Mouse (Mus musculus) hindbrain, embryonic 14.5 days (tissue): ENCODE measurements at regions not wholly inside any gene's neighbourhood (a gene's known extent, or its start where the extent isn't known, plus 50 kb on each side); places are given as distances from the start of the nearest gene placed in this dataset.

Source experiments
- ATAC-seq: fragments of 200-750 bp; cut with Nextera tagmentation; 2 replicates; pipeline ENCODE4 v1.8.0; 2017; ENCODE audit warnings: moderate number of reproducible peaks, mild to moderate bottlenecking, moderate TSS enrichment, moderate library complexity; ENCODE audit not compliant: low FRiP score
- DNase-seq: peaks from one replicate; pipeline ENCODE4 v3.0.0-alpha.2; 2015; ENCODE audit warnings: low spot score
- H3K27ac ChIP-seq: fragments of 300-500 bp; sonication (generic); 2 replicates; pipeline ENCODE4 v1.5.1; 2014; ENCODE audit warnings: mild to moderate bottlenecking, moderate library complexity
- H3K27me3 ChIP-seq: fragments of 300-500 bp; sonication (generic); 2 replicates; pipeline ENCODE4 v1.6.1; 2014; ENCODE audit warnings: mild to moderate bottlenecking, low read length, mixed read lengths; ENCODE audit not compliant: control insufficient read depth, insufficient read depth
- H3K36me3 ChIP-seq: fragments of 300-500 bp; sonication (generic); replicated peaks from 2 replicates; pipeline ENCODE4 v1.6.1; 2014; ENCODE audit not compliant: control insufficient read depth, insufficient read depth
- H3K4me1 ChIP-seq: fragments of 300-500 bp; sonication (generic); replicated peaks from 2 replicates; pipeline ENCODE4 v1.6.1; 2014; ENCODE audit warnings: antibody characterized with exemption, low read length, mixed read lengths; ENCODE audit not compliant: control insufficient read depth, insufficient read depth
- H3K4me2 ChIP-seq: fragments of 300-500 bp; sonication (generic); replicated peaks from 2 replicates; pipeline ENCODE4 v1.6.1; 2014; ENCODE audit warnings: mild to moderate bottlenecking, moderate library complexity
- H3K4me3 ChIP-seq: fragments of 300-500 bp; sonication (generic); replicated peaks from 2 replicates; pipeline ENCODE4 v1.5.1; 2014; ENCODE audit warnings: mild to moderate bottlenecking, low read length
- H3K9ac ChIP-seq: fragments of 300-500 bp; sonication (generic); 2 replicates; pipeline ENCODE4 v1.6.1; 2014
- H3K9me3 ChIP-seq: fragments of 300-500 bp; sonication (generic); 2 replicates; pipeline ENCODE4 v1.6.1; 2016; ENCODE audit warnings: low read length; ENCODE audit not compliant: control insufficient read depth
- whole genome bisulfite sequencing: fragments of 180-500 bp; shearing (Covaris S2); extraction: QIAGEN DNeasy Blood & Tissue Kit; methylation state at CpG from one replicate; pipeline ENCODE4 v1.1.7; 2014; 5-methylcytosine and 5-hydroxymethylcytosine counted together

DNA sequence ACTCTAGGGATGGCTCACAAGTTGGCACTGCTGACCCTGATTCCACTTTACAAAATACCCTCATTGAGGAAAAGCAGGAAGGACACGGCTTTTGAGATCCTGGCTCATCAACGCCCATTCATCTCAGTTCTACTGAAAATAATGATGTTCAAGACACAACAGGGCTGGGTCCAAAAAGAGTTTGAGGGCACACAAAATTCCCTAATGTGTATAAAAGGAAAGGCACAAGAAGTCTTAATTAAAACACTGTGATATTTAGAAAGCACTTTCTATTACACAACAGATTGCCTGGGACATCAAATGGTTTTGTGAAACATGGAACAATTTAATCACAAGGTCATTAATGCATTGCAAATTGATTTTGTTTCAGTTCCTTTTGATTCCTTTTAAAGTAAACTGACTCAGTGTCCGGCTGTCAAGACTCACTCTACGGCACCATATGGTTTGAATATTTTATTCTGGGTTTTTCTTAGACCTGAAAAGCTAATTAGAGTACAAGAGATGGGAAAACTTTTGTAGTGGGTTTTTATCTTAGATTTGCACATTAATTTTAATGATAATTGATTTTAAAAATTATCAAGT, 96.2 kb upstream of the Gimd1 start:
- Histone ChIP-seq H3K9ac (no peak overlapping the region), H3K27me3 (no peaks in the 10 kb centered on the region), H3K36me3 (no peaks in the 10 kb centered on the region), H3K4me2 (no peak overlapping the region), H3K9me3 (no peaks in the 10 kb centered on the region), H3K27ac (no peak overlapping the region), H3K4me1 (no peaks in the 10 kb centered on the region), H3K4me3 (no peak overlapping the region)
- ATAC-seq (no peak), DNase-seq (no peak)
- 60% methylated on average over 4 of the region's 4 CpGs for WGBS

GRCm38 (mm10) chr3:132539780-132540658, 89.6 kb upstream of the Gimd1 start:
- no peaks in the 10 kb centered on the region for H3K4me1 ChIP-seq
- no peaks in the 10 kb centered on the region for H3K27me3 ChIP-seq
- H3K36me3 ChIP-seq: no peaks in the 10 kb centered on the region
- H3K27ac ChIP-seq: no peak overlapping the region
- H3K9ac ChIP-seq: no peak overlapping the region
- H3K9me3 ChIP-seq: no peaks in the 10 kb centered on the region
- H3K4me3 ChIP-seq: no peak overlapping the region
- DNase-seq: no peak
- WGBS: 92% methylated on average over 9 of the region's 9 CpGs
- no peak for ATAC-seq
- no peak overlapping the region for H3K4me2 ChIP-seq

GRCm38 (mm10) chr3:132551238-132551808, 78.3 kb upstream of the Gimd1 start:
- Histone ChIP-seq H3K9me3 (no peaks in the 10 kb centered on the region), H3K9ac (no peak overlapping the region), H3K27ac (no peak overlapping the region), H3K4me1 (no peaks in the 10 kb centered on the region), H3K4me2 (no peak overlapping the region), H3K36me3 (no peaks in the 10 kb centered on the region), H3K27me3 (no peaks in the 10 kb centered on the region), H3K4me3 (no peak overlapping the region)
- 91% methylated on average over 6 of the region's 6 CpGs for WGBS
- ATAC-seq: no peak
- no peak for DNase-seq

GRCm38 (mm10) chr3:132565755-132566154, 63.9 kb upstream of the Gimd1 start:
- Histone ChIP-seq H3K4me2 (no peak overlapping the region), H3K27ac (no peak overlapping the region), H3K4me3 (no peak overlapping the region), H3K36me3 (no peaks in the 10 kb centered on the region), H3K4me1 (no peaks in the 10 kb centered on the region), H3K9ac (no peak overlapping the region), H3K9me3 (no peaks in the 10 kb centered on the region), H3K27me3 (no peaks in the 10 kb centered on the region)
- DNase-seq: no peak
- 93% methylated on average over 2 of the region's 2 CpGs for WGBS
- no peak for ATAC-seq

DNA sequence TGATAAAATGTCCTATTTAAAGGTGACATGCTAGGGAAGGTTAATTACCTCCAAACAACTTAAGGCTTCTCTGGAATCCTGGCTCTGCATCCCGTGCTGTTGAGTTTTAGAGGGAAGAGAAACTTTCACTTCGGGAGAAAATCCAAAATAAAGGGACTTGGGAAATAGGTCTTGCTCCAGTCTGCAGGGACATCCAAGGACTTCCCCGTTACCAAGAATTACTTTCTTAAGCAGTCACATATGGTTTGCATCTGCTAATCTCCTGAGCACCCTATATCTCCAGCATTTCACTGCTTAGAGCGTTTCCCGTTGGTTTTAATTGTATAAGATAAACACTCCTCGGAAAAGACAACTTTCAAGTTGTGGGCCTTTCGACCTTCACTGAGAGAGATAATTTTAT, 63.3 kb upstream of the Gimd1 start:
- Histone ChIP-seq H3K4me1 (no peaks in the 10 kb centered on the region), H3K9me3 (no peaks in the 10 kb centered on the region), H3K9ac (no peak overlapping the region), H3K27ac (no peak overlapping the region), H3K4me3 (no peak overlapping the region), H3K4me2 (no peak overlapping the region), H3K36me3 (no peaks in the 10 kb centered on the region), H3K27me3 (no peaks in the 10 kb centered on the region)
- DNase-seq (no peak), ATAC-seq (no peak)
- WGBS: 91% methylated on average over 7 of the region's 7 CpGs
